Comparison of ENCODE assay signal across 8 mouse cellular contexts in the genomic region with DNA sequence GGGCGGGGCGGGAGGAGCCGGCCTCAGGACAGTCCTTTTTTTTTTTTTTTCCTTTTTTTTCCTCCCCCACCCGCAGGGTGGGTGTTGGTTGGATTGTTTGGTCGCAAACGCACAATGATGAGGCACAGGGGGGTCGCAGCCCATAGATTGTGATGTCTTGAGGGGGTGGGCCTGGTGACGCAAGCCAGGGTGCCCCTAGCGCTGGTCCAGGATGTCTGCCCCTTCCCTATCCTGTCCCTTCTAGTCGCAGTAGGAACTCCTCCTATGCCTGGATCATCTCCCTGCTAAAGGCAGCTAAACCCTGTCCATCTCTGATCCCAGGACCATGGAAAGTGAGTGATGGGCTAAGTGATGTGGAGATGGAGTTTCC. TPM values are rescaled to one million over a fixed set of nuclear protein-coding genes. Genes with fewer than 3 reads are reported as not detected.
DNase-seq lines count a peak whose midpoint lies in the region; ATAC-seq and TF ChIP-seq lines count a peak whose summit lies in the region.

No protein-coding gene starts in this region.

- H3K9ac ChIP-seq in embryonic facial prominence, embryonic 12.5 days, result peak overlapping the region; percentile 56; the same call in 1 of the 2 replicates
- peak overlapping the region; percentile 93 for H3K9ac ChIP-seq in intestine, embryonic 16.5 days (ENCODE audit: low read depth, low read length)
- H3K9ac ChIP-seq in neural tube, embryonic 13.5 days, result peak overlapping the region; percentile 85

- TF ChIP-seq CTCF in layer of hippocampus, adult 2 months (conservative IDR thresholded peaks at IDR 0.05), result 0 out of 2 replicates have a peak, but pooled peaks have one; percentile 7

- peaks cover 13% of the 10 kb centered on the region for H3K4me1 ChIP-seq in embryonic facial prominence, embryonic 12.5 days
- peaks cover 6% of the 10 kb centered on the region; the same call in 1 of the 2 replicates for H3K4me1 ChIP-seq in intestine, embryonic 16.5 days (ENCODE audit: control insufficient read depth, insufficient read depth, low read length)
- H3K4me1 ChIP-seq in neural tube, embryonic 13.5 days (replicated peaks), result peaks cover 13% of the 10 kb centered on the region

- H3K27me3 ChIP-seq in embryonic facial prominence, embryonic 12.5 days, result no peaks in the 10 kb centered on the region
- no peaks in the 10 kb centered on the region for H3K27me3 ChIP-seq in intestine, embryonic 16.5 days (replicated peaks; ENCODE audit: control insufficient read depth, insufficient read depth, low read length)
- no peaks in the 10 kb centered on the region for H3K27me3 ChIP-seq in neural tube, embryonic 13.5 days

- WGBS in embryonic facial prominence, embryonic 12.5 days, result 0% methylated on average over 6 of the region's 10 CpGs
- WGBS in intestine, embryonic 16.5 days, result under 1% methylated on average over 7 of the region's 10 CpGs
- WGBS in neural tube, embryonic 13.5 days, result 0% methylated on average over 6 of the region's 10 CpGs

- no peaks in the 10 kb centered on the region for H3K9me3 ChIP-seq in embryonic facial prominence, embryonic 12.5 days
- no peaks in the 10 kb centered on the region for H3K9me3 ChIP-seq in intestine, embryonic 16.5 days (ENCODE audit: control insufficient read depth, low read length)
- no peaks in the 10 kb centered on the region for H3K9me3 ChIP-seq in neural tube, embryonic 13.5 days

- H3K36me3 ChIP-seq in embryonic facial prominence, embryonic 12.5 days, result no peaks in the 10 kb centered on the region
- H3K36me3 ChIP-seq in intestine, embryonic 16.5 days (ENCODE audit: control insufficient read depth, insufficient read depth, low read length), result no peaks in the 10 kb centered on the region
- no peaks in the 10 kb centered on the region for H3K36me3 ChIP-seq in neural tube, embryonic 13.5 days

- H3K4me3 ChIP-seq in layer of hippocampus, adult 2 months, result peak overlapping the region; percentile 66
- peak overlapping the region; percentile 74 for H3K4me3 ChIP-seq in embryonic facial prominence, embryonic 12.5 days
- peak overlapping the region; percentile 84 for H3K4me3 ChIP-seq in intestine, embryonic 16.5 days (ENCODE audit: low read length)
- peak overlapping the region; percentile 78 for H3K4me3 ChIP-seq in neural tube, embryonic 13.5 days

- ATAC-seq in embryonic facial prominence, embryonic 12.5 days (ENCODE audit: insufficient number of reproducible peaks, insufficient read depth, low FRiP score, low TSS enrichment), result peak; percentile 72; the same call in 1 of the 2 replicates
- ATAC-seq in intestine, embryonic 16.5 days, result peak; percentile 24; the same call in 1 of the 2 replicates
- ATAC-seq in neural tube, embryonic 13.5 days (ENCODE audit: low read depth), result peak; percentile 60

- DNase-seq in layer of hippocampus, adult 2 months (ENCODE audit: low spot score in 2 of 2), result no peak
- no peak for DNase-seq in layer of hippocampus, adult 11-12 months (ENCODE audit: low spot score)
- DNase-seq in ovary, postnatal 14 days (ENCODE audit: low spot score), result no peak
- no peak for DNase-seq in left cerebral cortex, postnatal 10 days (ENCODE audit: extremely low spot score in 1 of 2, low spot score in 2 of 2)
- no peak for DNase-seq in frontal cortex, adult 2 months (ENCODE audit: extremely low spot score in 1 of 2, low spot score in 1 of 2)

- intact Hi-C loops in left cerebral cortex, postnatal 10 days (cut with DNase I), result no loop called here

- peak overlapping the region; percentile 86 for H3K4me2 ChIP-seq in embryonic facial prominence, embryonic 12.5 days (replicated peaks)
- H3K4me2 ChIP-seq in intestine, embryonic 16.5 days (ENCODE audit: low read depth, low read length), result peak overlapping the region; percentile 96
- peak overlapping the region; percentile 88 for H3K4me2 ChIP-seq in neural tube, embryonic 13.5 days

- peak overlapping the region; percentile 95 for H3K27ac ChIP-seq in layer of hippocampus, adult 2 months
- H3K27ac ChIP-seq in embryonic facial prominence, embryonic 12.5 days, result peak overlapping the region; percentile 54; the same call in 1 of the 2 replicates
- H3K27ac ChIP-seq in intestine, embryonic 16.5 days (ENCODE audit: low read length), result no peak overlapping the region
- H3K27ac ChIP-seq in neural tube, embryonic 13.5 days (replicated peaks), result no peak overlapping the region

RNA-seq across cellular contexts. Expression of gene Clmn, which starts 0.3 kb away (rescaled TPM):
- total RNA-seq in layer of hippocampus, adult 2 months (2021), result 100 to 1,000 TPM; 103 to 108 TPM
- 4.0 and 6.4 TPM in 2 replicates for polyA plus RNA-seq in embryonic facial prominence, embryonic 12.5 days (2016; fragmentation: Nextera tagmentation; extraction: Ambion mirVana)
- polyA plus RNA-seq in intestine, embryonic 16.5 days (2015; fragmentation: Nextera tagmentation; extraction: Ambion mirVana), result 2.9 and 3.0 TPM in 2 replicates
- 1.1 and 1.2 TPM in 2 replicates for polyA plus RNA-seq in neural tube, embryonic 13.5 days (2015; fragmentation: Nextera tagmentation; extraction: Ambion mirVana)
- total RNA-seq in left cerebral cortex, postnatal 10 days (2021), result 10 to 100 TPM; 18.1 to 24.5 TPM
- 12.9 and 14.4 TPM in 2 replicates for polyA plus RNA-seq in frontal cortex, adult 2 months (2012; rRNA removed)

Comparison
In these comparisons a context has a peak if more than half of its experiments do, and no peak if none do; other contexts are left out.
1. H3K27ac ChIP-seq: peak in layer of hippocampus, adult 2 months (single experiment) and embryonic facial prominence, embryonic 12.5 days (single experiment); none in intestine, embryonic 16.5 days (single experiment) and neural tube, embryonic 13.5 days (single experiment).
2. Peak in every context shown above with its lines, with median percentiles within 50 percentile points of each other: H3K4me3 ChIP-seq, ATAC-seq, H3K4me2 ChIP-seq and H3K9ac ChIP-seq.